Mouse (Mus musculus): ENCODE measurements at regions not wholly inside any gene's neighbourhood (a gene's known extent, or its start where the extent isn't known, plus 50 kb on each side); places are given as distances from the start of the nearest gene placed in this dataset.

- 7% methylated on average over 4 of the region's 4 CpGs for WGBS
- no peak overlapping the region for H3K27ac ChIP-seq (ENCODE audit: control insufficient read depth, insufficient read depth, low read length)
- H3K4me3 ChIP-seq (ENCODE audit: control insufficient read depth, insufficient read depth, low read length), result no peak overlapping the region
- no peaks in the 10 kb centered on the region for H3K4me1 ChIP-seq (replicated peaks; ENCODE audit: control insufficient read depth, insufficient read depth, low read length)
- H3K27me3 ChIP-seq (ENCODE audit: control insufficient read depth, insufficient read depth, low read length), result no peaks in the 10 kb centered on the region
- no peak for DNase-seq
- H3K36me3 ChIP-seq (ENCODE audit: control insufficient read depth, insufficient read depth, low read length), result no peaks in the 10 kb centered on the region
- TF ChIP-seq POLR2A (IDR thresholded peaks at IDR 0.05; ENCODE audit: control insufficient read depth, extremely low read depth, insufficient read depth, low read length, poor library complexity), result no peak
- TF ChIP-seq CTCF (IDR thresholded peaks at IDR 0.05; ENCODE audit: borderline replicate concordance, control insufficient read depth, extremely low read depth, insufficient read depth, low read length, poor library complexity), result no peak
Measured at GRCm38 (mm10) chr16:25140164-25140563, 146.5 kb upstream of the Tprg start.

DNA sequence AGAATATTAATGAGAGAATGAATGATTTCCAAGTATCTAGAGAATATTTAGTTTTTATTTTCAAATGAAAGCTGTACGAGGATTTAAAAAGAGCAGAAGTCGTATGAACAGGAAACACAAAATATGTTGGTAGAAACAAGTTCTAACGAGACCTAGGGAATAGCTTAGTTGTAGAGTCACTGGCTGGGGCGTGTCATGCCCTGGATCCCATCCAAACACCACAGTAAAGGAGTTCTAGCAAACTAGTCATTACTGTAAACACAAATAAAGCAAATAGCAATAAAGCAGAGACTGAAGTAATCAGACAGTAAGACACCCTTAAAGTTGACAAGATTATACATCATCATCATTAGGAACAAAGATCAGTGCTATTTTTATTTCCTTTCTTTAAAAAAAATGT lies 139.1 kb upstream of the Tprg start:
- Histone ChIP-seq H3K27ac (ENCODE audit: control insufficient read depth, insufficient read depth, low read length) (no peak overlapping the region), H3K27me3 (ENCODE audit: control insufficient read depth, insufficient read depth, low read length) (no peaks in the 10 kb centered on the region), H3K36me3 (ENCODE audit: control insufficient read depth, insufficient read depth, low read length) (no peaks in the 10 kb centered on the region), H3K4me1 (replicated peaks; ENCODE audit: control insufficient read depth, insufficient read depth, low read length) (no peaks in the 10 kb centered on the region), H3K4me3 (ENCODE audit: control insufficient read depth, insufficient read depth, low read length) (no peak overlapping the region)
- TF ChIP-seq POLR2A (IDR thresholded peaks at IDR 0.05; ENCODE audit: control insufficient read depth, extremely low read depth, insufficient read depth, low read length, poor library complexity), result no peak
- no peak for TF ChIP-seq CTCF (IDR thresholded peaks at IDR 0.05; ENCODE audit: borderline replicate concordance, control insufficient read depth, extremely low read depth, insufficient read depth, low read length, poor library complexity)
- WGBS, result 91% methylated on average over 4 of the region's 4 CpGs
- no peak for DNase-seq

GRCm38 (mm10) chr16:25149186-25149585 lies 137.4 kb upstream of the Tprg start:
- Histone ChIP-seq H3K27ac (ENCODE audit: control insufficient read depth, insufficient read depth, low read length) (no peak overlapping the region), H3K4me3 (ENCODE audit: control insufficient read depth, insufficient read depth, low read length) (no peak overlapping the region), H3K4me1 (replicated peaks; ENCODE audit: control insufficient read depth, insufficient read depth, low read length) (no peaks in the 10 kb centered on the region), H3K27me3 (ENCODE audit: control insufficient read depth, insufficient read depth, low read length) (no peaks in the 10 kb centered on the region), H3K36me3 (ENCODE audit: control insufficient read depth, insufficient read depth, low read length) (no peaks in the 10 kb centered on the region)
- TF ChIP-seq POLR2A (IDR thresholded peaks at IDR 0.05; ENCODE audit: control insufficient read depth, extremely low read depth, insufficient read depth, low read length, poor library complexity) (no peak), CTCF (IDR thresholded peaks at IDR 0.05; ENCODE audit: borderline replicate concordance, control insufficient read depth, extremely low read depth, insufficient read depth, low read length, poor library complexity) (no peak)
- WGBS, result 49% methylated on average over 1 of the region's 1 CpGs
- DNase-seq, result no peak

DNA sequence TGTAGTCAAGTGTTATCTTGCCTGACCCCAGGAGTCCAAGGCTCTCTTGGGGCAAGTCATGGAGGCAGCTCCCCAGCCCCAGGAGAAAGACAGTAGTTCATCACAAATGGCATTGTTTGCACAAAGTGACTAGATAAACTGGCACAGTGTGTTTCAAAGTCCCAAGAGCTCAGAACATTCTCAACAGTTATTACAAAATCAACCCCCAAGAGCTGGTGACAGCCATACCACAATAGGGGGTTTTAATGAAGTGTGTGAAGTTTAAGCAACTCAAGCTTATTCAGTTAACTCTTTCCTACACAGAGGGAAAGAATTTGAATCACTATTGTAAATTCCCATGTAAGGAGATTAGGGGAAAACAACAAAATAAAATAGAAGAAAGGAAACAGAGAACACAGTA lies 109.7 kb upstream of the Tprg start:
- Histone ChIP-seq H3K27me3 (ENCODE audit: control insufficient read depth, insufficient read depth, low read length) (no peaks in the 10 kb centered on the region), H3K27ac (ENCODE audit: control insufficient read depth, insufficient read depth, low read length) (no peak overlapping the region), H3K4me3 (ENCODE audit: control insufficient read depth, insufficient read depth, low read length) (no peak overlapping the region), H3K4me1 (replicated peaks; ENCODE audit: control insufficient read depth, insufficient read depth, low read length) (peaks cover 3% of the 10 kb centered on the region), H3K36me3 (ENCODE audit: control insufficient read depth, insufficient read depth, low read length) (no peaks in the 10 kb centered on the region)
- TF ChIP-seq CTCF (IDR thresholded peaks at IDR 0.05; ENCODE audit: borderline replicate concordance, control insufficient read depth, extremely low read depth, insufficient read depth, low read length, poor library complexity), result no peak
- no peak for TF ChIP-seq POLR2A (IDR thresholded peaks at IDR 0.05; ENCODE audit: control insufficient read depth, extremely low read depth, insufficient read depth, low read length, poor library complexity)
- no peak for DNase-seq

GRCm38 (mm10) chr16:25178055-25178454 lies 108.6 kb upstream of the Tprg start:
- Histone ChIP-seq H3K36me3 (ENCODE audit: control insufficient read depth, insufficient read depth, low read length) (no peaks in the 10 kb centered on the region), H3K27ac (ENCODE audit: control insufficient read depth, insufficient read depth, low read length) (no peak overlapping the region), H3K4me3 (ENCODE audit: control insufficient read depth, insufficient read depth, low read length) (no peak overlapping the region), H3K4me1 (replicated peaks; ENCODE audit: control insufficient read depth, insufficient read depth, low read length) (peaks cover 3% of the 10 kb centered on the region), H3K27me3 (ENCODE audit: control insufficient read depth, insufficient read depth, low read length) (no peaks in the 10 kb centered on the region)
- TF ChIP-seq CTCF (IDR thresholded peaks at IDR 0.05; ENCODE audit: borderline replicate concordance, control insufficient read depth, extremely low read depth, insufficient read depth, low read length, poor library complexity) (no peak), POLR2A (IDR thresholded peaks at IDR 0.05; ENCODE audit: control insufficient read depth, extremely low read depth, insufficient read depth, low read length, poor library complexity) (no peak)
- WGBS, result 3% methylated on average over 2 of the region's 2 CpGs
- DNase-seq, result no peak

DNA sequence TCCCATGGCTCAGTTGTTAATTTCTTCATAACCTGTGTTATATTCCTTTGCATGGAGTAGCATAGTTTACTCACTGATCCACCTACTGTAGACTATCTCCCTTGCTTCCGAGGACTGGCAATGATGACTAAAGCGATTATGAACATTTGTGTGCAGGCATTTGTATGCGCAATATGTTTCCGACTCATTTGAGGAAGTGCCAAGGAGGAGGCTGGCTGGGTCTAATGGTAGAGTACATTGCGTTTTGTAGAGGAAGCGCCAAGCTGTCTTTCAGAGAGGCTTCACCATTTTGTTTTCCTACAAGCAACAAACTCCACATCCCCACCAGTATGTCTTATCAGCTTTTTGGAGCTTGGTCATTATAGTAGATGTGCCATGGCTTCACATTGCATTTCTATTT lies 104.7 kb upstream of the Tprg start:
- Histone ChIP-seq H3K4me1 (replicated peaks; ENCODE audit: control insufficient read depth, insufficient read depth, low read length) (peaks cover 3% of the 10 kb centered on the region), H3K27me3 (ENCODE audit: control insufficient read depth, insufficient read depth, low read length) (no peaks in the 10 kb centered on the region), H3K36me3 (ENCODE audit: control insufficient read depth, insufficient read depth, low read length) (no peaks in the 10 kb centered on the region), H3K27ac (ENCODE audit: control insufficient read depth, insufficient read depth, low read length) (no peak overlapping the region), H3K4me3 (ENCODE audit: control insufficient read depth, insufficient read depth, low read length) (no peak overlapping the region)
- TF ChIP-seq POLR2A (IDR thresholded peaks at IDR 0.05; ENCODE audit: control insufficient read depth, extremely low read depth, insufficient read depth, low read length, poor library complexity) (no peak), CTCF (IDR thresholded peaks at IDR 0.05; ENCODE audit: borderline replicate concordance, control insufficient read depth, extremely low read depth, insufficient read depth, low read length, poor library complexity) (no peak)
- DNase-seq, result no peak
- 93% methylated on average over 6 of the region's 6 CpGs for WGBS

DNA sequence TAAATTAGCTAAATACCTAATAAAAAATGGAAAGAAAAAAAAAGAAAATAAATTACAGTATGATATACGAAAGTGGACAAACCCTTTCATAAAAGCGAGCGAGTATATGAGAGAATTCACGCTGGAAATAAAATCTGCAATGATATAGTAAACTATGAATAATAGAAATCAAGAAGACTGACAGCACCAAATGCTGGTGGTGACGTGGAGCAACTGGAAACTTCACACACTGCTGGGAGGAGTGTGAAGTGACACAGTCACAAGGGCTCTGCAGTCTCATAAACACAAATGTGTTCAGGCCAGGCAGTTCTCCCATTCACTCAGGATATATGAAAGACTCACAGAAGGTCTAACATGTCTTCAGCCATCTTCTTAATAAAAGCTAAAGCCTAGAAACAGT lies 89.5 kb upstream of the Tprg start:
- Histone ChIP-seq H3K4me3 (ENCODE audit: control insufficient read depth, insufficient read depth, low read length) (no peak overlapping the region), H3K27ac (ENCODE audit: control insufficient read depth, insufficient read depth, low read length) (no peak overlapping the region), H3K27me3 (ENCODE audit: control insufficient read depth, insufficient read depth, low read length) (no peaks in the 10 kb centered on the region), H3K36me3 (ENCODE audit: control insufficient read depth, insufficient read depth, low read length) (no peaks in the 10 kb centered on the region), H3K4me1 (replicated peaks; ENCODE audit: control insufficient read depth, insufficient read depth, low read length) (no peaks in the 10 kb centered on the region)
- no peak for DNase-seq
- WGBS, result 98% methylated on average over 5 of the region's 5 CpGs
- TF ChIP-seq CTCF (IDR thresholded peaks at IDR 0.05; ENCODE audit: borderline replicate concordance, control insufficient read depth, extremely low read depth, insufficient read depth, low read length, poor library complexity) (no peak), POLR2A (IDR thresholded peaks at IDR 0.05; ENCODE audit: control insufficient read depth, extremely low read depth, insufficient read depth, low read length, poor library complexity) (no peak)

Data from thymus, adult 2 months (tissue).